Mouse (Mus musculus) brain, embryonic 14.5 days (tissue): ENCODE data around the gene Osbpl3. TPM values are rescaled to one million over a fixed set of nuclear protein-coding genes. Genes with fewer than 3 reads are reported as not detected.

Source experiments
- DNase-seq: peaks from one replicate; pipeline ENCODE4 v3.0.0-alpha.2; 2011; ENCODE audit warnings: low read depth
- CTCF ChIP-seq: fragments of 200-500 bp; IDR thresholded peaks from 2 replicates; pipeline ENCODE4 v1.5.1; 2012; ENCODE audit warnings: inconsistent platforms, mild to moderate bottlenecking, moderate library complexity, borderline replicate concordance; ENCODE audit not compliant: insufficient read depth, insufficient read length; ENCODE audit errors: extremely low read depth
- POLR2A ChIP-seq: fragments of 200-500 bp; IDR thresholded peaks from 2 replicates; pipeline ENCODE4 v1.6.1; 2012; ENCODE audit warnings: mild to moderate bottlenecking, inconsistent platforms, borderline replicate concordance; ENCODE audit not compliant: poor library complexity, insufficient read depth, insufficient read length, severe bottlenecking; ENCODE audit errors: extremely low read depth
- polyA plus RNA-seq: library from polyadenylated mRNA; depleted of rRNA; stranded (reverse); fragments of >200 nt; gene quantifications from 2 replicates; pipeline ENCODE4 v1.2.3, GENCODE M21; 2012; rRNA removed

The Osbpl3 gene
- polyA plus RNA-seq, 1 experiment, result 8.5 TPM

DNA sequence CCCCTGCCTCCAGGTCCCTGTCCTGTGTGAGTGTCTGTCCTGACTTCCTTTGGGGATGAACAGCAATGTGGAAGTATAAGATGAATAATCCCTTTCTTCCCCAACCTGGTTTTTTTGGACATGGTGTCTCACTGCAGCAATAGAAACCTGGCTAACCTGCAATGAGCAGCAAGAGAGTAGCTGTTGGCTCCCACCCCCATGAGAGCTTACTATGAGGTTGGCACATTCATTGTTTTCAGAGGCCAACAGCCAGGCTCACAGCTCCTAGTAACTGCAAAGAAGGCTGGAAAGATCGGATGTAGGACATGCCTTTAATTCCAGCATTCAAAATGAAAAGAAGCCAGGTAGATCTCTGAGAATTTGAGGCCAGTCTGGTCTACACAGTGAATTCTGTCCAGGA, 182.6 kb downstream of the Osbpl3 start:
- TF ChIP-seq CTCF (no peak), POLR2A (no peak)
- no peak for DNase-seq

DNA sequence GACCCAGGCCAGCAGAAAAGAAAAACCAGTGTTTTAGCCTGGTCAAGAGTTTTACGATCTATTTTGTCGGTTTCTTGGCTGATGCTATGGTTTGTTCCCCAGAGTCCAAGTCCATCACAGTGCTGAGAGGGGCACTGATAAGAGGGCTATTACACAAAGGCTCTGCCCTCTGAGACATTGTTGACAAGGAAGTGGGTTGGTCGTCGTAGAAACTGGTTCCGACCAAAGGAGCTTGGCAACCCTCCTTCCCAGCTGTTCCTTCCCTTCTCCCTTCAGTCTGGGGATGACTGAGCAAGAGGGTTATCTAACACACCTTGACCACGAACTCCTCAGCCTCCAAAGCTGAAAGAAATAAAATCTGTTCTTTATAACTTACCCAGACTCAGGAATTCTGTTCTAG, 192.3 kb downstream of the Osbpl3 start, which contains the start of gene Gsdme:
Gene Gsdme, minus strand, starts transcription at position 193 of the 400 bp plus-strand sequence.
- TF ChIP-seq POLR2A, result no peak
- no peak for TF ChIP-seq CTCF
- no peak for DNase-seq

DNA sequence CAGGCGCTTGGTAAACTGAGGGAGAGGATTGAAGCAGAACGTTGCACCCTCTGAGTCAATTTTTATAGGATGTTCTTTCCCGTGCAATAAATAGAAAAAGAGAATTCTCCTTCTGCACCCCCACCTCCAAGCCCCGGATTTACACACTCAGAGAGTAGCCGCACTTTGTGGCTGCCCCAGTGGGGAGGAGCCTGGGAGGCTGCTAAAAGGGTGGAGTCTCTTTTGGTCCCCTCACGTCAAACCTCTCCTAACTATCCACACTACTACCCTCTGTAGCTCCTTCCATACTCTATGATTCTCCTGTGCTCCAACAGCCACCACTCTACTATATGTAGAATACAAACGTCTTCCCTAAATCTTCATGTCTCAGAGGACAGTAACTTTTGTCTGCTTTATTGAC, 193.7 kb downstream of the Osbpl3 start:
- TF ChIP-seq CTCF, result no peak
- no peak for TF ChIP-seq POLR2A

DNA sequence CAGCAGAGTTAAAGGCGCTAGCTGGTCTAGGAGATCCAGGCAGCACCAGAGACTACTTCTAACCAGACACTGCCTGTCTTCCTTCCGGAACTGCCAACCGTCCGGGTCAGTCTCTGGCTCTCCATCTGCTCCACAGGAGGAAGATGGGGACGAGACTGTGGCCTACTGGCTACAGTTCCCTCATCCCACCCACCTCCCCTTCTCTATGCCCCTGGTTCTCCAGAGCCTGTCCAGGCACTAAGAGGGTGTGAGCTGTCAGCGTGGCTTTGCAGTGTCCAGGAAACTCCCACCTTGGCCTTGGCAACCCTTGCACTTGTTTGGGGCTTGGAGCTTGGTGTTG, 194.1 kb downstream of the Osbpl3 start:
- TF ChIP-seq POLR2A (no peak), CTCF (no peak)

More for the DNA sequence above, 193.7 kb downstream of the Osbpl3 start:
- no peak for DNase-seq

GRCm38 (mm10) chr6:50261201-50261921, 194.6 kb downstream of the Osbpl3 start:
- peak; percentile 91 for DNase-seq
- TF ChIP-seq CTCF, result no peak
- TF ChIP-seq POLR2A, result peak; percentile 69; the same call in 1 of the 2 replicates

More for the DNA sequence above, 194.1 kb downstream of the Osbpl3 start:
- no peak for DNase-seq

DNA sequence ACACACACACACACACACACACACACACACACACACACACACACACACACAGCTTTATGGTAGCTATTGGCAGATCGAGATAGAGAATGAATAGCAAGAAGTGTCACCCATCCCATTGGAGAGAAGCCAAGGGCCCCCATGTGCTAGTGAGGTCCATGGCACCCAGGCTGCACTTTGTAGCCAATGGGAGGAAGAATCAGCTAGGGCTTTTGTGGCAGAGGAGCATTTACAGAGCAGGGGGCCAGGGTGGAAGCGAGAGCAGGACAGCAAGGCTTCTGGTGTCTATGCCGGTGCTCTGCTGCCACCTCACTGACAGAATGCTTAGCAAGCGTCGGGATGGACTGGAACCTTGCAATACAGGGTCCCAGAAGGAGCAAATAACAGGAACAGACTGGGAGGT, 200.6 kb downstream of the Osbpl3 start:
- DNase-seq, result no peak
- TF ChIP-seq POLR2A, result no peak

DNA sequence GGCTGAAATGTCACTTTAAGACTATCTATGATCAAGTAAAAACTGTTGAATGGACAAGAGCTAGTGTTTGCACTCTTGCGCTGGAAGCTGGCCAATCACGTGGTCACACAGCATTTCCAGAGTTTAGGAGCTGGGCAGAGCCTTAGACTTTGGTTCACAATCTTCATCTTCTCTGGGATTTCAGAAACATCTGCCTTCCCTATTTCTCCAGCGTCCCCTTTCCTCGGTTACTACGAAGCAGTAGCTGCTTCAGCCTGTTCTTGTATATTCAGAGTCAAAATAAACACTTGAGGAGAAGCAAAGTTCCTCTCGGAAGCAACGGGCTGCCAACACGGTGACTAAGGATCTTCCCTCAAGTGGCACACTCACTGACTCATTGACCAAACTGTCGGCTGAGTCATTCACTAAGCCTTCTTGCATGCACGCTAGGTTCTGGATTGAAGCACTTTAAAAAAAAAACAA, 201.2 kb downstream of the Osbpl3 start:
- peak; percentile 12 for DNase-seq

GRCm38 (mm10) chr6:50252690-50253089, 203.3 kb downstream of the Osbpl3 start:
- DNase-seq, result no peak

More for the DNA sequence above, 201.2 kb downstream of the Osbpl3 start:
- no peak for TF ChIP-seq POLR2A
- TF ChIP-seq CTCF, result no peak

GRCm38 (mm10) chr6:50247791-50248190, 208.2 kb downstream of the Osbpl3 start:
- DNase-seq, result no peak
- TF ChIP-seq POLR2A (no peak), CTCF (no peak)

More at GRCm38 (mm10) chr6:50252690-50253089, 203.3 kb downstream of the Osbpl3 start:
- TF ChIP-seq POLR2A (no peak), CTCF (no peak)

DNA sequence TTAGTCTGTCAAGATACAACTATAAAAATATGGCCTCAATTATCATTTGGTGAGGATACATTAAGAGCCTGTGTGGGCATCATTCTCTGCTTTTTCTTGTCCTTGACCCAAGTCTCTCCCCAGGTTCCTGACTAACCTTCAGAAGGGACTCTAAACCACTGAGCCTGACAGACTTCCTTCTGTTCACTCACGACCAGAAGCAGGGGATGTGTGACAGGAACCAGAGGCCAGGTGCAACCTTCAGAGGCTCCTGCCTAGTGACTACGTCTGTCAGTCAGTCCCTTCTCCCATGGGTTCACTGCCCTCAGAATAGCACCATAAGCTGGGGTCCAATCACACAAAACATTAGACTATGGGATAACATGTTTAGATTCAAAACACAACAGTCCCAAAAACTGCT, 208.6 kb downstream of the Osbpl3 start:
- DNase-seq, result no peak
- TF ChIP-seq POLR2A (no peak), CTCF (no peak)

- TF ChIP-seq CTCF, result no peak
- TF ChIP-seq POLR2A, result no peak
- no peak for DNase-seq
These were observed 211.0 kb downstream of the Osbpl3 start for GRCm38 (mm10) chr6:50244967-50245366.

DNA sequence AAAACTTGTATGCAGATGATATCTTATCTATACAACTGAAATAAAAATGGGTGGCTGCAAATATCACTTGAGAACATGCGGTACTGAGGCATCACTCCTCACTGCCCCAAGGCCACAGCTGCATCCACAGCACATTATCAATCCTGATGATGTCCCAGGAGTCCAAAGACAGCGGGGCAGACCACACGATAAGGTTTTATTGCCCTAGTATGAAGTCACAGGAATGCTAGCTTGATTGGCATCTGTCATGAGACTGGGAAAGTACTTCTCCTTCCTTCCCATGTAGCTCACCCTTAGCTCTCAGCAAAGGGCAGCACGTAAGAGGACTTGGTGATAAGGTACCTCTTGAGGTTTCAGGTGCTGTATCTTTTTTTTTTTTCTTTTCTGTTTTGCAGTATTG, 211.9 kb downstream of the Osbpl3 start:
- DNase-seq, result no peak
- TF ChIP-seq POLR2A (no peak), CTCF (no peak)

Other genes starting within 250 kb of the Osbpl3 start
- 17.3 and 21.3 TPM in 2 replicates for gene Gsdme, start 192.3 kb downstream of the Osbpl3 start, polyA plus RNA-seq
- gene Cycs, start 110.3 kb upstream of the Osbpl3 start, polyA plus RNA-seq, result 41.3 and 42.7 TPM in 2 replicates
- gene 4921507P07Rik, start 140.4 kb upstream of the Osbpl3 start, polyA plus RNA-seq, result 2.1 and 3.2 TPM in 2 replicates
- 0.22 and 0.39 TPM in 2 replicates for gene Npvf, start 198.2 kb upstream of the Osbpl3 start, polyA plus RNA-seq